Mouse (Mus musculus) urinary bladder, postnatal 10 days (tissue): Measurements from ENCODE around the gene Zfp652.

ENCODE experiments used
- DNase-seq: peaks from one replicate; pipeline ENCODE4 v3.0.0; 2022; ENCODE audit warnings: low spot score

Gene Zfp652

GRCm38 (mm10) chr11:95768244-95768643 lies 55.8 kb downstream of the Zfp652 start:
- DNase-seq = no peak

DNA sequence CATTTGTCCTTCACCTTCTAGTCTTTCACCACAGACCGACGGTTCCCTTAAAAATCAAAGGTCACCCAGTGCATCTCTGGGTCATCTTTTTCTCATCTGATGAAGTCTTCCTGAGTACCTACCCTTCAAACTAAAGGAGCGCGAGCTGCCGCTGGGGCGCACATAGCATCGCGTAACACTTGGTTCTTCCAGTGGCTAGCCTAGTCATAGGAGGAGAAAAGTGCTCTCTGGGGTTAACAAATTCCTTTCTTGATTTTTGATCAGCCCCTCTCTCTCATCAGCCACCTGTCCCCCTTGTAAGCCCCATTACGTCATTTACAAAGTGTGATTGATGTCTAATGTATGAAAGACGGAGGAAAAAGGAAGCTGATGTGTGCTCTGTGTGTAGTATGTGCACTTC lies 56.7 kb downstream of the Zfp652 start:
- no peak for DNase-seq

DNA sequence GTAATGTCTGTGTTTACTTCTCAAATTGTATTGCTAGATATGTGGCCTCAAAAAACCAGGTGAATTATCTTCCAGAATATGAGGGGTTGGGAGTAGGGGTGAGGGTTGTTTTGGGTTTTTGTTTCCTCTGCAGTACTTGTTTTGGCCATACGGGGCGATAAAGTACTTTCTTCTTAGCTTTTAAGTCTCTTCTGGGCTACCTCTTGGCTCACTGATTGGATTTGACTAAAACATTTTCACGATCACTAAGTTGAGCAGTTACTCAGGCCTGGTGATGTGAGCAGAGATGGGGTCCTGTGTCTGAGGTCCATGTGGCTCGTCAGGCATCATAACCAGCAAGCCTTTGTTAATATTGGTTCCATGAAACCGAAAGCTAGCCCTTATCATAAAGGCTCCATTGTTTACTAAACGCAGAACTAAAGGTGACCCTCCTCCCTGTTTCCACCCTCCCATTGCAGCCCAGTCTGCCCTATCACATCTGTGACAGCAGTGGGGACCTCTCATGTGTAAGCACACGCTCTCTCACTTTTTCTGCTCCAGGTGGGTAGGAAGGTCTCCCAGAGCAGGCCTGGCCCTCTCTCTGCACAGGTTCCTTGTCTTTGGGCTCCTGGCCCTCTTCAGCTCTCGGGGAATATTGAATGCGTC lies 58.4 kb downstream of the Zfp652 start:
- no peak for DNase-seq

- DNase-seq = no peak
These were observed 59.2 kb downstream of the Zfp652 start for GRCm38 (mm10) chr11:95771665-95772064.

DNA sequence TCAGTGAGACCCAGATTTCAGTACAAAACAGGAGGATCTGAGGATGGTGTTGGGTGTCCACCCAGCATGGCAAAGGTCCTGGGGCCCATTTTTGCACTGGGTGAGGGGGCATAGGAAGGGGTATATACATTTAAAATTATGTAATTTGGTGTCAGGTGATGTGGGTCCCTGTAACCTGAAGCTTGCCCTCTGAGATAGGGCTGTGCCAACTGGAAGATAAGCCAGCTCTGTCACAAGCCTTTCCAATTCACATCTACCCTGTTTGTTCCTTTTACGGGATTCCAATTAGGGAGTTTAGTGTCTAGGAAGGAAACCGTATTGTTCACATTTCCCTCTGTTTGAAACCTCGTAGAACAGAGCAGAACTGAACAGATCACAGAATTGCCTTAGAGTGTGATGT lies 60.8 kb downstream of the Zfp652 start:
- no peak for DNase-seq

DNA sequence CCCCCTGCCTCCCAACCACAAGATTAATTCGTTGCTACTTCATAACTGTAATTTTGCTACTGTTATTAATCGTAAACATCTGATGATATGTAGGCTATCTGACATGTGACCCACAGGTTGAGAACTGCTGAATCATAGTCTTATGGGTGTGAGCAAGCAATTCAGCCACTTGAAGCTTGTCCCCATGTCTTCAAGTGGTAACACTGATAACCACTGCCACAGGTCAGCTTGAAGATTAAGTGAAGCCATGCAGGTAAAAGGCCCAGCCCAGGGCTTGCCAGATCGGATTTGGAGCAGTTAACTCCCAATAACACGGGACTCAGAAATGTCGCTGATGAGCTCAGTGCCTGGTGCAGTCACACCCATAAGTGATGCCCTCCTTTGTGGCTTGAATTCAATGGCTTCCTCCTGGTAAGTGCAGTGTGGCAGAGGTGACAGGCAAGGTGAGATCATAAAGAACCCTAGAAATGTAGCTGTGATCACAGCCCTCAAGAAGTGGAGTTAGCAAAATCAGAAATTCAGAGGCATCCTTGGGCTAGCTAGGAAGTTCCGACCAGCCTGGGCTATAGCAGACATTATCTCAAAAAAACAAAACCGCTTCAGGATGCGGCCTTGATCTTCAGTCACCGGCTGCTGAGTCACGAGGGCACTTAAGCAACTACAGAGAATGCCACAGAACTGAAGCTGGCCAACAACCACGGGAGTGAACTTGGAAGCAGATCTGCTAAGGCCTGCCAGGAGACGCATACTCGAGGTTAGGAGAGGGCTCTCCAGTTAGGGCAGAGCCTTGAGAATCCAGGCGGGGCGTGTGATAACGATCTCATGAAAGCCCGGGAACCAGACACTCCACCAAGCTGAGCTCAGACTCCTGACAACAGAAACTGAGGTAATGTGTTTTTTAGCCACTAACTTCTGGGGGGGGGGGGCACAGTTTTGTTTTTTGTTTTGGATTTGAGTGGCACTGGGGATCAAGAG lies 65.1 kb downstream of the Zfp652 start:
- DNase-seq = no peak

- no peak for DNase-seq
These were observed 66.4 kb downstream of the Zfp652 start for GRCm38 (mm10) chr11:95778831-95779251.

GRCm38 (mm10) chr11:95779366-95779765 lies 66.9 kb downstream of the Zfp652 start:
- DNase-seq = no peak

GRCm38 (mm10) chr11:95780480-95780879 lies 68.0 kb downstream of the Zfp652 start:
- DNase-seq = no peak

DNA sequence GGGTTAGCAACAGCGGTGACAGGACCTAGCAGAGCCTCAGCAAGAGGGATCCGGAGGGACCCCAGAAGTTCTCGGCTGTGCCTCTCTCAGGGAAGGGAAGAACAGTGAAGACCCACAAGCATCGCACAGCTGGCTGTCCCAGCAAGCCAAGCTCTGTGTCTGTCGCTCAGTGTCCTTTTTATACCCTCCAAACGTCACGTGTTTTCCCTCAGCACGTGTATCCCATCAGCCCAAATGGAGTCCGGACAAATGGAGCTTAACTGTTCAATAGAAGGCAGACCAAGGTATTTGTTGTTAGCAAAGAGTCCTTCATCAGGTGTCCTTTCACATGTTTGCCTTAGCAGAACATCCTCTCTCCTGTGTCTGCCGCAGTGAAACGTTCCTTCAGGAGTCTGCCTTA lies 69.1 kb downstream of the Zfp652 start:
- no peak for DNase-seq

GRCm38 (mm10) chr11:95783457-95783856 lies 71.0 kb downstream of the Zfp652 start:
- no peak for DNase-seq

DNA sequence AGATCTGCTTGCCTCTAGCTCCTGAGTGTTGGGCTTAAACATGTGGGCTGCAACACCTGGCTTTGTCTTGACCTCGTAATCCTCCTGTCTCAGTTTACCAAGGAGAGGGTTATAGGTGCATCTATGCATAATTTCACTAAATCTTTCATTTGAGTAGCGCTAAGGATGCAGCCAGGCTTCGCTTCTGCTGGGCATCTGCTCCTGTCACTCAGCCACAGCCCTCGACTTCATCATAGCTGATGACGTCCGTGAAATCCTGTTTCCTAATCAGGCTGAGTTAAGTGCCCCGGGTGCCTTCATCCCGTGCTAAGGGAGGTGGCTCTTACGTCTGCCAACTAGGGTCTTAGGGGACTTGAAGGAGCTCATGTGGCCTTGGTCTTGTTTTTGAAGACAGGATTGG lies 71.5 kb downstream of the Zfp652 start:
- no peak for DNase-seq

GRCm38 (mm10) chr11:95785675-95786074 lies 73.2 kb downstream of the Zfp652 start:
- no peak for DNase-seq

DNA sequence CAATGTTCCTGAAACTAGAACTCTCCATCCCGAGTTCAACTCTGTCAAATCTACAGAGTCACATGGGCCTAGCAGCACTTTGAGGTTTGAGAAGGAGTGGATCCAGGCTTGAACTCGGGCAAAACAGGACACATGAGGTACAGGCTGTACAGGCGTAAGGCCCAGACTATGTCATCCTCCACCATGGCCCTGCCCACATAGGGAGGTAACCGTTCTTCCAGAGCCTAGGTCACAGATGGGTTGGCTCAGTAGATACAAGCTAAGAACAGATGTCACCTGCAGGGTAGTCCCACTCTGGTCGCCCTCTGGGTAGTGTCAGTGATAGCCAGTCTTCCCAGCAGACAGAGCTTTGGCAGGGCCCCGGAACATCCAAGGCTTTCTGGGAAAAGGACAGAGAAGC lies 74.0 kb downstream of the Zfp652 start:
- no peak for DNase-seq

DNA sequence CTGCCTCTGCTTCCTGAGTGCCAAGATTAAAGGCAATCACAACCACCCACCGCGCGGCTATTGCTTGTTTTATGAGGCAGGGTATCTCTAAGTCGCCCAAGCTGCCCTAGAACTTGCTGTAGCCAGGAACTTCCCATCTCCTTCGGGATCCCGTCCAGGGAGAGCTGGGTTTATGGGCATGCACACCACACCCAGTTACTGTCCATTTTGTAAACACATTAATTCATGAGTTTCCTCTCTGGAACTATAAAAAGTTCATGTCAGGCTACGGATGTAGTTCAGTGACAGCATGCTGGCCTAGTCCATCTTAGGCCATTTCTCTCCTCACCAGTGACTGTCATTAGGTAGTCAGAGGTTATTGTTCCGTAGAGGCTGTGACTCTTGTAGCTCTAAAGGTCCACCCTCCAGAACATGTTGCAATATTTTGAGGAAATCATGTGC lies 77.0 kb downstream of the Zfp652 start:
- no peak for DNase-seq

DNA sequence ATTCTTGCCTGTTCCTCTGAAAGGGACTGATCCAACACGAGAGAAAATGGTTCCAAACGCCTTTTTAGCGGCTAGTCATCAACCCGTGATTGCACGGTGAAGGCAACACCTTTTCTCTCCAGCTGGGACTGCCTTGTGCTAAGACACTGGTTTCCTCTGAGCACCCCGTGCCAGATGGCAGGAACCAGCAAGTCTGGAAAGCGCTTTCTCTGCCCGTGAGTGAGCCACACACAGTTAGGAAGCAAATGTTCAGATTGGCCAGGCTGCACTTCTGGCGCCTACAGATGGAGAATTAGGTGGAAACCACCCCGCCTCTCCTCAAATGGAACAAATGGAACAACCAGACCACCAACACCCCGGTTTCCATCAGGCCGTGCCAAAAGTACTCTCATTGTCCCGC lies 79.3 kb downstream of the Zfp652 start:
- DNase-seq = no peak

DNA sequence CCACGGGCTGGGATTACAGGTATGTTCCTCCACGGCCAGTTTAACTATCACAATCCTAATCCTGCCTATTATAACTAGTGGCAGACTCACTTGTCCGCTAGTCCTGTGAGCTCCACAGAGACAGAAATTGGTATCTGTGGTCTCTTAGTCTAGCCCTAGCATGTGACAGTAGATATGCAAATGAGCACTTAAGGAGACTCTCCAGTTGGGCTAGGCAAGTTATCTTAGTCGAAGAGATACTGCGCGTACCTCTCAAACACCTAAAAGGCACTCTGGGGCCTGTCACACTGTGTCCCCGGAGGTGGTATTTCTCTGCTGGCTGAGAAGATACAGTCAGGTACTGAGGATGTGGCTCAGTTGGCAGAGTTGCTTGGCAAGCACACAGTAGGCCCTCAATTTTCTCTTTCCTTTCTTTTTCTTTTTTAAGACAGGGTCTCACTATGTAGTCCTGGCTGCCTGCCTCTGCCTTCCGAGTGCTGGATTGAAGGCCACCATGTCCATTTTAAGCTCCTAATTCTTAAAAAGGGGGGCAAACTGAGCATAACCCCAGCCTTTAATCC lies 80.6 kb downstream of the Zfp652 start:
- DNase-seq = no peak

DNA sequence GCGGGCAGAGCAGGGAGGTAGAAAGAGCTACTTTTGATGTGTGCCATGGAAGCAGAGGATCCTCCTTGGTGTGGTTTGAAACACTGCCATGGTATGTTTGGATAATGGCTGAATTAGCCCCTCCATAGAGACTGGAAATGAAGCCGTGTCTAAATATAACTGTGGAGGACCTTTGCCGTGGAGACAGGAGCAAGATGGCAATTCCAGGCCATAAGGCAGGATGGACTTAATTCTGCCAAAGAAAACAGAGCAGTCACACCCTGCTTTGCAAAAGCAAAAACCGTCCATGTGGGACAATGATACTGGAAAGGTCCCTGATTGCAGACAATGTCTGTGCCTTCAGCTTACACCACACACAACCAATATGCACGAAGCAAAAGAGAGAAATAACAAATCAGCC lies 81.7 kb downstream of the Zfp652 start:
- DNase-seq = no peak

- no peak for DNase-seq
These were observed 83.1 kb downstream of the Zfp652 start for GRCm38 (mm10) chr11:95795582-95795981.

GRCm38 (mm10) chr11:95805010-95805409 lies 92.5 kb downstream of the Zfp652 start:
- no peak for DNase-seq

DNA sequence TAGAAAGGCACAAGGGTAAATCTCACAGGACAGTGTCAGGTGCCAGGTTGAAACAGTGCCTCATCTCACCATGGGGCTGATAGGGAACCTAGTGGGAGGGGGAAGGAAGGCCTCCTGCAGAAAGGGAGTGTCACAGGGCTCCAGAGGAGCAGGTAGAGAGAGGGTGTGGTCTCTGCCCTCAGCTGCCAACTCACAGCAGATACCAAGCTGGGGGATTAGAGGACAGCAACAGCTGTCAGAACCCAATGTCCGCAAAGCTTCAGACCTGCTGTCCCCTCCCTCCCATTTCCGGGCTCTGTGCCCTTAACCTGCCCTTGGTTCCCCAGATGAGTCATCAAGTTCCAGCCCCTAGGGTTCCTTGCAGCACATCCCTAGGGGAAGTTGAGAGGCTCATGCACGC lies 93.1 kb downstream of the Zfp652 start:
- no peak for DNase-seq

DNA sequence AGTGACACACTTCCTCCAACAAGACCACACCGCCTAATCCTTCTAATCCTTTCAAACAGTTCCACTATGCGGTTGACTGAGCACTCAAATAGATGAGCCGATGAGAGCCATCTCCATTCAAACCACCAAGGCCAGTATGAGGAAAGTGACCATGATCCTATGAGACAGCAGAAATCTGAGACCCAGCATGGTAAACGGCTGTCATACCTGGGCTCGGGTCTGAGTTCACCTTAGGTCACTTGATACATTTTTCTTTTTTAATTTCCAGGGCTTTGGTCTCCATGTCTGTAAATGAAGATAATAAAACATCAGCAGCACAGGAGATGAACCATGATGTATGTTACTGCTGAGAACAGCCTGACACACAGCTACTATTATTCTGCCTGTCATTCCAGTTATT lies 95.4 kb downstream of the Zfp652 start:
- no peak for DNase-seq

DNA sequence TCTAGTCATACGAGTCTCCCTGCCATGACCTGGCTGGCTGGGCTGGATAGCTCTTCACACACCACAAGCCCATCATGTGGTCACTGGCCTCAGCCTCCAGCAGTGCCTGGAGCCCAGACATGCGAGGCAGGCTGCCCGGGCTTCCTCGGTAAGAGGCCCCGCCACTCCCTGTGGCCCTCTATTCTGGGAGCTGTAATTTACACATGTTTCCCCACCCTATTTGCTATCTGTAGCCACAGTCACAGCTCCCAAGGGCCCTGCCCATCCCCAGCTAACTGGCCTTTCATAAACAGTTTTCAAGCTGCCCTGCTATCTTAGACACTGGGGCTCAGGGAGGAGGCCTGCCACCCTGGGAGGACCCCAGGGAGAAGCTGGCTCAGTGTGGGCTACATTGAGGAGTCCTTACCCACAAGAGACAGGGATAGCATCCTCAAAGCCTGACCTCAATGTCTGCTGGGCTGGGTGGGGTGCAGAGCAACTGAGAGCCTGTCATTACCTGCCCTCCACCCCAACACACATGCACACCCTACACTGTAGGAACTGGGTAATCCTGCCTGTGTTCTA lies 96.1 kb downstream of the Zfp652 start:
- no peak for DNase-seq
